Comparison of ENCODE assay signal across 9 mouse cellular contexts in the genomic region with DNA sequence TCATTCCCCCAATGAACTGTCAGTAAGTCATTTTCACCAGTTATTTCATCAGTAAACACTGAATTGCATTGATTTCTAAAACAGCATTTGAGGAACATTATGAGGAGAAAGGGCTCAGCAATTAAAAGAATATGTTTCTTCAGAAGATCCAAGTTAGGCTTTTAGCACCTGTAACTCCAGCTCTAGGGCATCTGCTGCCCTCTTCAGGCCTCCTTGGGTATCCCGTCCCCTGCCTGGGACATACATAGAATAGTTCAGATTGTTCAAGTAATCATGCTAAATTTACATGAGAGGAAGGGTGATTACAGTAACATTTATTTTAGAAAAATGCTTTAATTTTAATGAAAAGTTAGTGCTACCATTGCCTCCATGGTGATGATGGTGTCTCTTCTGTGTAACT. TPM values are rescaled to one million over a fixed set of nuclear protein-coding genes. Genes with fewer than 3 reads are reported as not detected.
DNase-seq lines count a peak whose midpoint lies in the region; ATAC-seq and TF ChIP-seq lines count a peak whose summit lies in the region.
"Had no signal": no experiment of that assay in that cellular context is flagged by ENCODE, and none has a peak within 500 bp of the region (broad histone marks: within the 10 kb centered on the region; RNA-seq: fewer than 3 reads in every experiment).

No protein-coding gene starts in this region.

- no peak overlapping the region for H3K4me3 ChIP-seq in embryonic facial prominence, embryonic 10.5 days
- no peak overlapping the region for H3K4me3 ChIP-seq in kidney, postnatal 0 days (replicated peaks; ENCODE audit: low read depth, low read length)
- H3K4me3 ChIP-seq: limb, embryonic 15.5 days had no signal

- no peak for ATAC-seq in cerebellum, adult (ENCODE audit: insufficient number of reproducible peaks, low FRiP score, low TSS enrichment)
- ATAC-seq in kidney, postnatal 0 days (replicated peaks; ENCODE audit: low FRiP score, low read depth) = no peak
- 0 out of 2 replicates have a peak, but pooled peaks have one; percentile 63 for ATAC-seq in monocyte, adult 5-6 weeks (replicated peaks; ENCODE audit: insufficient number of reproducible peaks, low FRiP score, low TSS enrichment, poor library complexity, severe bottlenecking)
- ATAC-seq in frontal cortex, adult (ENCODE audit: low TSS enrichment) = no peak

- H3K9ac ChIP-seq in kidney, postnatal 0 days (ENCODE audit: low read depth, low read length) = no peak overlapping the region
- H3K9ac ChIP-seq: limb, embryonic 15.5 days had no signal

- H3K27me3 ChIP-seq in embryonic facial prominence, embryonic 10.5 days (replicated peaks; ENCODE audit: low read depth, poor library complexity, severe bottlenecking) = no peaks in the 10 kb centered on the region
- H3K27me3 ChIP-seq in kidney, postnatal 0 days (ENCODE audit: insufficient read depth, low read length) = no peaks in the 10 kb centered on the region
- H3K27me3 ChIP-seq: limb, embryonic 15.5 days had no signal

- H3K36me3 ChIP-seq in embryonic facial prominence, embryonic 10.5 days (replicated peaks) = peaks cover 17% of the 10 kb centered on the region
- 0 out of 2 replicates have a peak, but pooled peaks cover 4% of the 10 kb centered on the region for H3K36me3 ChIP-seq in kidney, postnatal 0 days (ENCODE audit: insufficient read depth, low read length)

- H3K9me3 ChIP-seq in embryonic facial prominence, embryonic 10.5 days = no peaks in the 10 kb centered on the region
- no peaks in the 10 kb centered on the region for H3K9me3 ChIP-seq in kidney, postnatal 0 days (replicated peaks; ENCODE audit: low read length)
- H3K9me3 ChIP-seq: limb, embryonic 15.5 days had no signal

- peak; percentile 81 for TF ChIP-seq CTCF in kidney, postnatal 0 days (IDR thresholded peaks at IDR 0.05; ENCODE audit: low read depth)

- no peak overlapping the region for H3K27ac ChIP-seq in embryonic facial prominence, embryonic 10.5 days (replicated peaks)
- no peak overlapping the region for H3K27ac ChIP-seq in kidney, postnatal 0 days
- H3K27ac ChIP-seq: limb, embryonic 15.5 days had no signal

- no peaks in the 10 kb centered on the region for H3K4me1 ChIP-seq in embryonic facial prominence, embryonic 10.5 days
- H3K4me1 ChIP-seq in kidney, postnatal 0 days (replicated peaks; ENCODE audit: insufficient read depth, low read length) = no peaks in the 10 kb centered on the region
- H3K4me1 ChIP-seq: limb, embryonic 15.5 days had no signal

- DNase-seq in cerebellum, postnatal 10 days = peak; percentile 71 to 72
- peak; percentile 33 for DNase-seq in ovary, postnatal 36 days (ENCODE audit: low spot score)
- DNase-seq in ovary, adult 18-20 months (ENCODE audit: low spot score) = no peak
- DNase-seq in embryonic facial prominence, embryonic 10.5 days (ENCODE audit: low spot score) = peak; percentile 46
- DNase-seq in kidney, postnatal 0 days (ENCODE audit: low spot score) = peak; percentile 78

- H3K4me2 ChIP-seq in kidney, postnatal 0 days (ENCODE audit: low read length) = no peak overlapping the region
- H3K4me2 ChIP-seq: limb, embryonic 15.5 days had no signal

- 82% methylated on average over 1 of the region's 1 CpGs for WGBS in embryonic facial prominence, embryonic 10.5 days
- 88% methylated on average over 1 of the region's 1 CpGs for WGBS in kidney, postnatal 0 days

RNA-seq across cellular contexts. Expression of a gene that starts 28.0 kb away (rescaled TPM):
- 28.5 and 29.5 TPM in 2 replicates for polyA plus RNA-seq in embryonic facial prominence, embryonic 10.5 days (2016; fragmentation: Nextera tagmentation; extraction: Ambion mirVana)
- polyA plus RNA-seq in kidney, postnatal 0 days (2015; fragmentation: Nextera tagmentation; extraction: Ambion mirVana) = 15.3 and 17.0 TPM in 2 replicates
- total RNA-seq in monocyte, adult 5-6 weeks (2017) = 58.8 to 80.2 TPM (median 59.9 TPM) in 3 replicates
